Mouse (Mus musculus): ENCODE results near the gene Btg3. TPM values are rescaled to one million over a fixed set of nuclear protein-coding genes. Genes with fewer than 3 reads are reported as not detected.

Btg3 gene
- polyA plus RNA-seq, 1 experiment from 2014 or later, result 48.0 TPM

DNA sequence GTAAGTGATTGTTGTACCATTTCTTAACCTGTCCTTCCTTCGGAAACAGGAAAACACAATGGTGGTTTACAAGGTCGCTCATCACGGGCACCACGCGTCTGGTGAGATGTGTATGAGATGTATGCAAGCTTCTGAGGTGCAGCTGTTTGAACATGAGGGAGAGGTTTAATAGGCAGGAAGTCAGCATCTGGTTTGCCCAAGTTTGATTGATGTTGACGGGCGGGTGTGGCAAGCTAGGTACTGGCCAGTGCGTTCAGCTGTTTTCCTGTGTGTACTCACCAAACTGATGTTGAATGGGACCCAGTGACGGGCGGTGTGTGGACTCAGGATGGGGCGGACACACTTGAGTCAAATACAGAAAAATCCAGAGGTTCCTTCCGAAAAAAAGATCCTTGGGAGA, 49.0 kb downstream of the Btg3 start:
- no peak overlapping the region for H3K4me3 ChIP-seq (ENCODE audit: low read length)
- H3K27ac ChIP-seq (ENCODE audit: low read depth, low read length), result no peak overlapping the region
- H3K27me3 ChIP-seq (ENCODE audit: control insufficient read depth, insufficient read depth, low read length), result no peaks in the 10 kb centered on the region
- WGBS, result 91% methylated on average over 12 of the region's 12 CpGs
- H3K36me3 ChIP-seq (ENCODE audit: control insufficient read depth, insufficient read depth, low read length), result peaks cover 15% of the 10 kb centered on the region; the same call in 1 of the 2 replicates
- H3K9me3 ChIP-seq (ENCODE audit: control insufficient read depth, low read length), result no peaks in the 10 kb centered on the region
- H3K4me2 ChIP-seq (replicated peaks; ENCODE audit: low read depth, low read length), result no peak overlapping the region
- no peak for ATAC-seq (ENCODE audit: low FRiP score, low TSS enrichment)
- H3K4me1 ChIP-seq (ENCODE audit: control insufficient read depth, insufficient read depth, low read length), result no peaks in the 10 kb centered on the region
- no peak overlapping the region for H3K9ac ChIP-seq (ENCODE audit: low read depth, low read length)

DNA sequence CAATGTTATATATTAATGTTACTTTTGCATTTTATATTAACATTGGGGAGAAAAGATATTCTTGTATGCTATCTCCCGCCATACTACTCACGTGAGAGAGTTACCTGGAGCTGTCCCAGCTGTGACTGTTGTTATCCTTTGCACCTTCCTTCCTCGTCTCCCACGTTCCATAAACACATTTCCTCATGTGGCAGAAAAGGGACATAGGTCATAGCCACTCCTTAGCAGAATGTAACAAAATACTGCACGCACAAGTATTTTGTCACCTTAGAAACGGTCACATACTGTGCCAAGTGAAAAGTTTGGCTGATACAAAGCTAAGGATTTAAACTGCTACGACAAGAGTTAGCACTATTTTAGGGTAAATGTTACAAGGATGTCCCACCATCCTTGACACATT, 49.4 kb downstream of the Btg3 start:
- peaks cover 11% of the 10 kb centered on the region; the same call in 1 of the 2 replicates for H3K36me3 ChIP-seq (ENCODE audit: control insufficient read depth, insufficient read depth, low read length)
- WGBS, result 66% methylated on average over 7 of the region's 7 CpGs
- no peaks in the 10 kb centered on the region for H3K4me1 ChIP-seq (ENCODE audit: control insufficient read depth, insufficient read depth, low read length)
- no peak overlapping the region for H3K27ac ChIP-seq (ENCODE audit: low read depth, low read length)
- H3K27me3 ChIP-seq (ENCODE audit: control insufficient read depth, insufficient read depth, low read length), result no peaks in the 10 kb centered on the region
- H3K9me3 ChIP-seq (ENCODE audit: control insufficient read depth, low read length), result no peaks in the 10 kb centered on the region
- H3K4me3 ChIP-seq (ENCODE audit: low read length), result no peak overlapping the region
- H3K9ac ChIP-seq (ENCODE audit: low read depth, low read length), result no peak overlapping the region
- no peak for ATAC-seq (ENCODE audit: low FRiP score, low TSS enrichment)
- H3K4me2 ChIP-seq (replicated peaks; ENCODE audit: low read depth, low read length), result no peak overlapping the region

DNA sequence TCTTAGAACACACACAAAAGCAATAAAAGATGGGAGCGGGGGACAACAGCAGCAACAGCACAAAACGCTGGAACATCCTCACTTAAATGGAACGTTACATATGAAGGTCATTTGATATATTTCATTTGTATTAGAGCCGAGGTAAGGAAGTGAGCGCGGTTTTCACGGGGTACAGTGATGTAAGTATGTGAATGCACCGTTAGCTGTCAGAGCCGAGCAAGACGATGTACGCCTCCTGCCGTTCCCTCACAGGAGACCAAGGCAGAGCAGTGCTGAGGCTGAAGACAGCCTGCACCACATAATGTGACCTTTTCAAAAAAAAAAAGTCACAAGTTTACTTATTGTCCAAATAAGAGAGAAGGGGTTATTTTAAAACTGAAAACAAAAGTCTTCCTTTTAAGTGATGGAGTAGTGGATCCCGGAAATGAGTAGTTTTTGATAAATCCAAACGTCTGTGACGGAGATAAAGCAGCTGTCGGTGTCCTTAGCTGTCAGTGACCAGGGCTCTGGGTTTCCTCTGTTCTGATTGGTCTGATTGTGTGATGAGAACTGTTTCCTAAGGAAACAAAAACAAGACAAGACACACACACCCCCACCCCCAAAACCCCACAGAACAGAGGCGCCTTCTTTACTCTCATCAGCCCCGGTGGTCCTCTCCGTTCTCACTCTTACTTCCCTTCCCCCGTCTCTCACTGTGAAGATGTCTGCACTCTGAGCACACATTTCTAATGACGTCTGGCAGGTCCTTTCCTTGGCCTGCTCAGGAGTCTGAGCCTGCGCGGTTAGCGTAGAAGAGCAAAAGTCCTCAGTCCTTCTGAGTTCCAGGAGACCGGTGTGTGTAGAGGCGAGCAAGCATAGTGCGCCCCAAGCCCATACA, 50.8 kb downstream of the Btg3 start:
- WGBS, result 74% methylated on average over 27 of the region's 27 CpGs
- H3K36me3 ChIP-seq (ENCODE audit: control insufficient read depth, insufficient read depth, low read length), result peaks cover 11% of the 10 kb centered on the region; the same call in 1 of the 2 replicates
- no peaks in the 10 kb centered on the region for H3K27me3 ChIP-seq (ENCODE audit: control insufficient read depth, insufficient read depth, low read length)
- no peak overlapping the region for H3K4me2 ChIP-seq (replicated peaks; ENCODE audit: low read depth, low read length)
- no peaks in the 10 kb centered on the region for H3K4me1 ChIP-seq (ENCODE audit: control insufficient read depth, insufficient read depth, low read length)
- ATAC-seq (ENCODE audit: low FRiP score, low TSS enrichment), result no peak
- H3K4me3 ChIP-seq (ENCODE audit: low read length), result no peak overlapping the region
- H3K9me3 ChIP-seq (ENCODE audit: control insufficient read depth, low read length), result no peaks in the 10 kb centered on the region
- no peak overlapping the region for H3K27ac ChIP-seq (ENCODE audit: low read depth, low read length)
- no peak overlapping the region for H3K9ac ChIP-seq (ENCODE audit: low read depth, low read length)

DNA sequence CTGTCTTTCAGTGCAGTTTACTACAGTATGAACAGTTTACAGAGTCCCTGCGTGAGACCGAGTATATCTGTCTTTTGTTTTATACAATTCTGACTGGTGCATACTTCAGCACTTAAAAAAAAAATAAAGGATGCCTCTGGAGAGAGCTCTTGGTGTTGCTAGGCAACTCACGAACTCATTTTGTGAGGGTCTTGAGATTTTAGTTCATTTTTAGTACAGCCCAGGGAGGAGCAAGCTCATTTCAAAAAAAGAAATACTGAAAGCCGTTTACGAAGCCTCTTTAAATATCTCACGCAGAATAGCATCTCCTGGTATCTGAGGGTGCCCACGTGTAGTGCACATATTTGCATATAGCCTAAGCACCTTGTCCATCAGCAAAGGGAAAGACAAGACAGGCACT, 54.9 kb downstream of the Btg3 start:
- no peak overlapping the region for H3K4me2 ChIP-seq (replicated peaks; ENCODE audit: low read depth, low read length)
- no peaks in the 10 kb centered on the region for H3K9me3 ChIP-seq (ENCODE audit: control insufficient read depth, low read length)
- no peaks in the 10 kb centered on the region for H3K4me1 ChIP-seq (ENCODE audit: control insufficient read depth, insufficient read depth, low read length)
- WGBS, result 66% methylated on average over 7 of the region's 7 CpGs
- no peak overlapping the region for H3K4me3 ChIP-seq (ENCODE audit: low read length)
- no peak overlapping the region for H3K27ac ChIP-seq (ENCODE audit: low read depth, low read length)
- H3K36me3 ChIP-seq (ENCODE audit: control insufficient read depth, insufficient read depth, low read length), result peaks cover 4% of the 10 kb centered on the region; the same call in 1 of the 2 replicates
- H3K9ac ChIP-seq (ENCODE audit: low read depth, low read length), result no peak overlapping the region
- no peaks in the 10 kb centered on the region for H3K27me3 ChIP-seq (ENCODE audit: control insufficient read depth, insufficient read depth, low read length)
- no peak for ATAC-seq (ENCODE audit: low FRiP score, low TSS enrichment)

DNA sequence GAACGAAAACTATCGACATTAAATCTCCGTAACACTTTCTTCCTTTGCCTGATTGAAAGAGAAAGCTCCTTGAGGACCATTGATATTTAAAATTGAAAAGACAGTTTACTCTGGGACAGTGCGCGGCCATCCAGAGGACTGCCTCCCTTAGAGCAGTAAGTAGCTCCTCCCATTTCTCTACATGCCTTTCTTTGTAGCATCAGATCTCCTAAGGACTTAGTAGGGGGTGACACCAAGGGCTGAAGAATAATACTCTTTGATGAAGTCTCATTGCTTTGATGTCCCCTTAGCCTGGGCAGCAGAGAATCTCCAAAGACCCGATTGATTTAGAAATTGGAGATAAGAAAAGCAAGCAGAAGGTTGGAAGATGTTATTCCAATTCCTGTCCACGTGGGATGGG, 55.4 kb downstream of the Btg3 start:
- no peak overlapping the region for H3K27ac ChIP-seq (ENCODE audit: low read depth, low read length)
- H3K9me3 ChIP-seq (ENCODE audit: control insufficient read depth, low read length), result no peaks in the 10 kb centered on the region
- ATAC-seq (ENCODE audit: low FRiP score, low TSS enrichment), result no peak
- no peaks in the 10 kb centered on the region for H3K4me1 ChIP-seq (ENCODE audit: control insufficient read depth, insufficient read depth, low read length)
- no peak overlapping the region for H3K4me3 ChIP-seq (ENCODE audit: low read length)
- no peak overlapping the region for H3K4me2 ChIP-seq (replicated peaks; ENCODE audit: low read depth, low read length)
- peaks cover under 1% of the 10 kb centered on the region; the same call in 1 of the 2 replicates for H3K36me3 ChIP-seq (ENCODE audit: control insufficient read depth, insufficient read depth, low read length)
- H3K27me3 ChIP-seq (ENCODE audit: control insufficient read depth, insufficient read depth, low read length), result no peaks in the 10 kb centered on the region
- WGBS, result 14% methylated on average over 7 of the region's 7 CpGs
- no peak overlapping the region for H3K9ac ChIP-seq (ENCODE audit: low read depth, low read length)

DNA sequence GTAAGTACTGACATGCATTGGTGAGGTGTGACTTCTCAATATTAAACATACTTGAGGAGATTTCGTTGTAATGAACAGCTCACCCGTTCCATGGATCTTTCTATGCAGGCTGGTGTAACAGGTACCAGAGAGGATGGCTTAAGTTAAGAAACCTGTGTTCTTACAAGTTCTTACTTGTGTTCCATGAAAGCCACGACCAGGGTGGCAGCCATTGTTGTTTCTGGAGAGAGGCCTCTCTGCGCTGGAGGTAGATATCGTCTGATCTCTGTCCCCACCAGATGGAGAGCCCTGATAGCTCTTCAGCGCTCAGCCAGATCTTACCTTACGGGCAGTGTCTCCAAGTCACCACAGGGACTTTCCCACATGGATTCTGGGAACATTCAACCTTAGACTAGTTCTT, 57.3 kb downstream of the Btg3 start:
- Histone ChIP-seq H3K4me3 (ENCODE audit: low read length) (no peak overlapping the region), H3K27ac (ENCODE audit: low read depth, low read length) (no peak overlapping the region), H3K4me1 (ENCODE audit: control insufficient read depth, insufficient read depth, low read length) (no peaks in the 10 kb centered on the region), H3K9me3 (ENCODE audit: control insufficient read depth, low read length) (no peaks in the 10 kb centered on the region), H3K4me2 (replicated peaks; ENCODE audit: low read depth, low read length) (no peak overlapping the region), H3K36me3 (ENCODE audit: control insufficient read depth, insufficient read depth, low read length) (no peaks in the 10 kb centered on the region), H3K27me3 (ENCODE audit: control insufficient read depth, insufficient read depth, low read length) (no peaks in the 10 kb centered on the region), H3K9ac (ENCODE audit: low read depth, low read length) (no peak overlapping the region)
- WGBS, result 80% methylated on average over 7 of the region's 7 CpGs
- no peak for ATAC-seq (ENCODE audit: low FRiP score, low TSS enrichment)

DNA sequence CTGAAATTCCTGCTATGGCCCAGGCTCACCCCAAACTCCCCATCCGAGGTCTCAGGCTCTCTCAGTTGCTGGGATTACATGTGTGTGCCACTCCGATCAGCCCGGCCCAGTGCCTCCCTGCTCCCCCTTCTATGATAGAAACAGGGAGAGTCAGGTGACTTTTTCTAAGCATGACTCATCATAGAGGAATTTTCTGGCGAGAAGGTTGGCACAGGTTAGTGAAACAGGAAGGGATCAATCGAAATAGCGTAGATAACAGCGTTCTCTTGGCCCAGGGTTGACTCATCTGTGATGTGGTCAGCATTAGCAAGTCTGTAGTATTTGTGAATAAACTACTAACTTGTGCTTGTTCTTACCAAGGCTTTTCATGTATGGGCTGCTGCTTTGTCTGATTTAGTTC, 59.0 kb downstream of the Btg3 start:
- ATAC-seq (ENCODE audit: low FRiP score, low TSS enrichment), result no peak
- 72% methylated on average over 7 of the region's 7 CpGs for WGBS

DNA sequence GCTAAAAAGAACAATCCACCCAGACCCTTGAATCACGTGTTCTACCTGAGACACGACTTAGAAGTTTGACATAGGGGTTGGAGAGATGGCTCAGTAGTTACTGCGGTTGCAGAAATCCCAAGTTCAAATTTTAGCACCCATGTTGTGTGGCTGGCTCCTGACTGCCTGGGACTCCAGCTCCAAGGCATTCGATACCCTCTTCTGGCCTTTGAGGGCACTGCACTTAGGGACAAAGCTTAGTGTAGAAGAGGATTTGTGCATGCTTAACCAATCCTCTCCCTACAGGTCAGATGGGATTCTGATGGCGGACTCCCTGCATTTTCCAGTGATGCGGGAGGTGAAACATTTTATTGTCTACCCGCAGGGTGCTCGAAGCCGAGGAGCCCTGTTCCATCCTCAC, 60.1 kb downstream of the Btg3 start:
- 88% methylated on average over 9 of the region's 9 CpGs for WGBS
- ATAC-seq (ENCODE audit: low FRiP score, low TSS enrichment), result no peak
- Histone ChIP-seq H3K27me3 (ENCODE audit: control insufficient read depth, insufficient read depth, low read length) (no peaks in the 10 kb centered on the region), H3K9me3 (ENCODE audit: control insufficient read depth, low read length) (no peaks in the 10 kb centered on the region), H3K4me2 (replicated peaks; ENCODE audit: low read depth, low read length) (no peak overlapping the region), H3K4me1 (ENCODE audit: control insufficient read depth, insufficient read depth, low read length) (no peaks in the 10 kb centered on the region), H3K9ac (ENCODE audit: low read depth, low read length) (no peak overlapping the region), H3K36me3 (ENCODE audit: control insufficient read depth, insufficient read depth, low read length) (no peaks in the 10 kb centered on the region), H3K4me3 (ENCODE audit: low read length) (no peak overlapping the region), H3K27ac (ENCODE audit: low read depth, low read length) (no peak overlapping the region)

More for the DNA sequence above, 59.0 kb downstream of the Btg3 start:
- no peak overlapping the region for H3K4me2 ChIP-seq (replicated peaks; ENCODE audit: low read depth, low read length)
- no peaks in the 10 kb centered on the region for H3K9me3 ChIP-seq (ENCODE audit: control insufficient read depth, low read length)
- no peak overlapping the region for H3K27ac ChIP-seq (ENCODE audit: low read depth, low read length)
- H3K4me1 ChIP-seq (ENCODE audit: control insufficient read depth, insufficient read depth, low read length), result no peaks in the 10 kb centered on the region
- H3K36me3 ChIP-seq (ENCODE audit: control insufficient read depth, insufficient read depth, low read length), result no peaks in the 10 kb centered on the region
- H3K9ac ChIP-seq (ENCODE audit: low read depth, low read length), result no peak overlapping the region
- H3K4me3 ChIP-seq (ENCODE audit: low read length), result no peak overlapping the region
- no peaks in the 10 kb centered on the region for H3K27me3 ChIP-seq (ENCODE audit: control insufficient read depth, insufficient read depth, low read length)

DNA sequence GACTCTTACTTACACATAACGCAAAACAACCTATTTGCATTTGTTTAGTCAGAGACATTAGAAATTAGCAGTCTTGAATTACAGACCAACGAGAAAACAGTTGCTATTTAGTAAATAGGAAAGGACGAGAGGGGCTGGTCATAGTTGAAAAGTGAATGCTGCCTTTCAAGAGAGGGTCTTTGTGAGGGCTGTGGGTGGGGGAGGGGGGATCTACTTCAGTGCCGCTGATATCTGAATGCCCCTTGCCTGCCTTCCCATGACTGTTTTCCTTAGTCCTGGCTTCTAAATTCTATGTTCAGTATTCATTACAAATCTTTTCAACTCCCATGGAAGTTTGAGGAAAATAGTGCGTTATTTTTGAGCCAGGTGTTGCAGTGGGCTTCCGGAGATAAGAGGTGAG, 63.0 kb downstream of the Btg3 start:
- 74% methylated on average over 6 of the region's 6 CpGs for WGBS
- ATAC-seq (ENCODE audit: low FRiP score, low TSS enrichment), result no peak
- Histone ChIP-seq H3K4me1 (ENCODE audit: control insufficient read depth, insufficient read depth, low read length) (no peaks in the 10 kb centered on the region), H3K4me2 (replicated peaks; ENCODE audit: low read depth, low read length) (no peak overlapping the region), H3K4me3 (ENCODE audit: low read length) (no peak overlapping the region), H3K36me3 (ENCODE audit: control insufficient read depth, insufficient read depth, low read length) (no peaks in the 10 kb centered on the region), H3K9me3 (ENCODE audit: control insufficient read depth, low read length) (no peaks in the 10 kb centered on the region), H3K27me3 (ENCODE audit: control insufficient read depth, insufficient read depth, low read length) (no peaks in the 10 kb centered on the region), H3K9ac (ENCODE audit: low read depth, low read length) (no peak overlapping the region), H3K27ac (ENCODE audit: low read depth, low read length) (no peak overlapping the region)

Measured in kidney, embryonic 14.5 days (tissue).